Mouse (Mus musculus): Measurements from ENCODE around the gene Coro7. TPM values are rescaled to one million over a fixed set of nuclear protein-coding genes. Genes with fewer than 3 reads are reported as not detected.

Coro7 gene
- polyA plus RNA-seq, 1 experiment from 2014 or later: 12.2 TPM

GRCm38 (mm10) chr16:4607818-4608531, 71.6 kb downstream of the Coro7 start:
- no peak overlapping the region for H3K27ac ChIP-seq (replicated peaks; ENCODE audit: low read depth, low read length)
- H3K4me1 ChIP-seq (ENCODE audit: control insufficient read depth, insufficient read depth, low read length): peaks cover 28% of the 10 kb centered on the region
- H3K36me3 ChIP-seq (replicated peaks; ENCODE audit: control insufficient read depth, insufficient read depth, low read depth, low read length): peaks cover 3% of the 10 kb centered on the region
- no peaks in the 10 kb centered on the region for H3K9me3 ChIP-seq (replicated peaks; ENCODE audit: control insufficient read depth, low read length)
- whole genome bisulfite sequencing: 45% methylated on average over 9 of the region's 9 CpGs
- no peak overlapping the region for H3K4me2 ChIP-seq (ENCODE audit: low read depth, low read length)
- ATAC-seq (replicated peaks; ENCODE audit: insufficient number of reproducible peaks, low FRiP score, low TSS enrichment, low read depth) (no peak), DNase-seq (ENCODE audit: low spot score) (peak; percentile 91)
- no peaks in the 10 kb centered on the region for H3K27me3 ChIP-seq (ENCODE audit: control insufficient read depth, insufficient read depth, low read length)
- no peak overlapping the region for H3K9ac ChIP-seq (replicated peaks; ENCODE audit: low read length)
- H3K4me3 ChIP-seq (ENCODE audit: low read depth, low read length): no peak overlapping the region

DNA sequence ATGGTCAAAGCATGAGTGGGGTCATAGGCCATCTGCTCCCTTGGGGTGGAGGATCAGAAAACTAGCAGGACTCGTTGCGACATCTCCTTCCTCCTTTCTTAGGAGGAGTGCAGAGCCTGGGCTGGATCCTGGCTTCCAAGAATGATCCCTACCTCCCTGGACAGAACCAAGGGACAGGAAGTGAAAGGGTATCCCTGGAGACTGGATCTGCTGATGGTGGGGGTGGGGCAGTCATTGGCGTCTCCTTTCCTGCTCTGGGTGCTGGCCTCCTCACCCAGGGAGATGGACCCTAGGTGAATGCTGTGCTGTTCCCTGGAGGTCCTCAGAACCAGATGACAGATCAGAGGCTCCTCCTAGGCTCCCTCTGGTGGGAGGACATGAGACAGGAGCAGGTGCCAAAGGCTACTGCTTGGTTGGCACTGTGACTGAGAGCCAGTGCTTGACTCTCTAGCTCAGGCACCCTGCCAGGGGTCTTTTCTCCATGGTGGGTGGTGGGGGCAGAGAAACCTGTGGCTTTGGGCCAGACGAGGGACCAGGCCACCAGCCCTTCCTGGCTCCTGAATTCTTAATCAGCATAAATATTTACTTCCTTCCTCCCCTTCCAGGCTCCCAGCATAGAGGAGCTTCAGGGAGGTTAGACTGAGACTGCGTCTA, 73.0 kb downstream of the Coro7 start:
- Histone ChIP-seq H3K9me3 (replicated peaks; ENCODE audit: control insufficient read depth, low read length) (no peaks in the 10 kb centered on the region), H3K9ac (replicated peaks; ENCODE audit: low read length) (no peak overlapping the region), H3K4me2 (ENCODE audit: low read depth, low read length) (no peak overlapping the region), H3K4me1 (ENCODE audit: control insufficient read depth, insufficient read depth, low read length) (peaks cover 33% of the 10 kb centered on the region), H3K36me3 (replicated peaks; ENCODE audit: control insufficient read depth, insufficient read depth, low read depth, low read length) (no peaks in the 10 kb centered on the region; the same call in none of the 2 replicates), H3K27ac (replicated peaks; ENCODE audit: low read depth, low read length) (no peak overlapping the region), H3K4me3 (ENCODE audit: low read depth, low read length) (no peak overlapping the region), H3K27me3 (ENCODE audit: control insufficient read depth, insufficient read depth, low read length) (no peaks in the 10 kb centered on the region)
- DNase-seq (ENCODE audit: low spot score) (no peak), ATAC-seq (replicated peaks; ENCODE audit: insufficient number of reproducible peaks, low FRiP score, low TSS enrichment, low read depth) (no peak; the same call in 1 of the 2 replicates)
- 21% methylated on average over 5 of the region's 5 CpGs for WGBS

GRCm38 (mm10) chr16:4605514-4606131, 74.0 kb downstream of the Coro7 start:
- Histone ChIP-seq H3K9ac (replicated peaks; ENCODE audit: low read length) (no peak overlapping the region; the same call in 1 of the 2 replicates), H3K4me2 (ENCODE audit: low read depth, low read length) (peak overlapping the region; percentile 10; the same call in 1 of the 2 replicates), H3K36me3 (replicated peaks; ENCODE audit: control insufficient read depth, insufficient read depth, low read depth, low read length) (no peaks in the 10 kb centered on the region; the same call in 1 of the 2 replicates), H3K9me3 (replicated peaks; ENCODE audit: control insufficient read depth, low read length) (no peaks in the 10 kb centered on the region), H3K27me3 (ENCODE audit: control insufficient read depth, insufficient read depth, low read length) (no peaks in the 10 kb centered on the region), H3K4me1 (ENCODE audit: control insufficient read depth, insufficient read depth, low read length) (peaks cover 33% of the 10 kb centered on the region), H3K4me3 (ENCODE audit: low read depth, low read length) (no peak overlapping the region), H3K27ac (replicated peaks; ENCODE audit: low read depth, low read length) (peak overlapping the region; percentile 35; the same call in 1 of the 2 replicates)
- WGBS: 33% methylated on average over 13 of the region's 13 CpGs
- ATAC-seq (replicated peaks; ENCODE audit: insufficient number of reproducible peaks, low FRiP score, low TSS enrichment, low read depth) (no peak; the same call in 1 of the 2 replicates), DNase-seq (ENCODE audit: low spot score) (peak; percentile 35)

GRCm38 (mm10) chr16:4604293-4604837, 75.2 kb downstream of the Coro7 start:
- no peak overlapping the region for H3K4me3 ChIP-seq (ENCODE audit: low read depth, low read length)
- H3K9me3 ChIP-seq (replicated peaks; ENCODE audit: control insufficient read depth, low read length): no peaks in the 10 kb centered on the region
- no peak overlapping the region for H3K4me2 ChIP-seq (ENCODE audit: low read depth, low read length)
- no peak overlapping the region for H3K9ac ChIP-seq (replicated peaks; ENCODE audit: low read length)
- DNase-seq (ENCODE audit: low spot score) (no peak), ATAC-seq (replicated peaks; ENCODE audit: insufficient number of reproducible peaks, low FRiP score, low TSS enrichment, low read depth) (no peak)
- no peak overlapping the region for H3K27ac ChIP-seq (replicated peaks; ENCODE audit: low read depth, low read length)
- H3K4me1 ChIP-seq (ENCODE audit: control insufficient read depth, insufficient read depth, low read length): peaks cover 33% of the 10 kb centered on the region
- no peaks in the 10 kb centered on the region; the same call in 1 of the 2 replicates for H3K36me3 ChIP-seq (replicated peaks; ENCODE audit: control insufficient read depth, insufficient read depth, low read depth, low read length)
- WGBS: 59% methylated on average over 11 of the region's 11 CpGs
- no peaks in the 10 kb centered on the region for H3K27me3 ChIP-seq (ENCODE audit: control insufficient read depth, insufficient read depth, low read length)

- no peaks in the 10 kb centered on the region for H3K27me3 ChIP-seq (ENCODE audit: control insufficient read depth, insufficient read depth, low read length)
- 32% methylated on average over 1 of the region's 1 CpGs for WGBS
- H3K4me2 ChIP-seq (ENCODE audit: low read depth, low read length): no peak overlapping the region
- peaks cover 36% of the 10 kb centered on the region for H3K4me1 ChIP-seq (ENCODE audit: control insufficient read depth, insufficient read depth, low read length)
- DNase-seq (ENCODE audit: low spot score): no peak
- H3K36me3 ChIP-seq (replicated peaks; ENCODE audit: control insufficient read depth, insufficient read depth, low read depth, low read length): no peaks in the 10 kb centered on the region
- H3K4me3 ChIP-seq (ENCODE audit: low read depth, low read length): no peak overlapping the region
- peak overlapping the region; percentile 36 for H3K9ac ChIP-seq (replicated peaks; ENCODE audit: low read length)
- H3K9me3 ChIP-seq (replicated peaks; ENCODE audit: control insufficient read depth, low read length): no peaks in the 10 kb centered on the region
- ATAC-seq (replicated peaks; ENCODE audit: insufficient number of reproducible peaks, low FRiP score, low TSS enrichment, low read depth): no peak
- peak overlapping the region; percentile 52 for H3K27ac ChIP-seq (replicated peaks; ENCODE audit: low read depth, low read length)
Measured at GRCm38 (mm10) chr16:4603453-4603837, 76.1 kb downstream of the Coro7 start.

DNA sequence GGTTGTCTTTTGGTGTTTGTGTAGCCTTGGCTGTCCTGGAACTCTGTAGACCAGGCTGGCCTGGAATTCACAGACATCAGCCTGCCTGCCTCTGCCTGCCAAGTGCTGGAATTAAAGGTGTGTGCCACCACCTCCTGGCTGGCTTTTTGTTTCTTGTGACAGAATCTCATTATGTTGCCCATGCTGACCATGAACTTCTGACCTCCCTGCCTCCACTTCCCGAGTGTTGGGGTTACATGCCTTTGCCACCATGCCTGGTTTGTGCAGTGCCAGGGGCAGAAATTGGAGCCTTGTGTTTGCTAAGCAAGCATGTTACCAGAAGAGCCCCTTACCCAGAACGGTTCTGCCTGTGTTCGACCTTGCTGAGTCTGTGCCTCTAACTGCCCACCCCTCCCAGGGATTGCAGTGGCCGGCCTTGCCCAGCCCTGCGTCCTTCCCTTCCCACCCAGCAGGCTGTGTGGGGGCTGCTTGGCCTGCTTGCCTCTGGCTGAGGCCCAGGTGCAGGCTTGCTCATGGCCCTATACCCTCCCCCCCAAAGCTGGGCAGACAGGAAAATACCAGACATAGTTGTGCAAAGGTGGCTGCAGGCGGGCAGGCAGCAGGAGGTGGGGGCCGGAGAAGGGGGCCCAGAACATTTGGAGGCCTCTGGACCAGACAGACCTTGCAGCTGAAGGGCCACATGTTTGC, 76.7 kb downstream of the Coro7 start:
- peak; percentile 50 for DNase-seq (ENCODE audit: low spot score)
- Histone ChIP-seq H3K27me3 (ENCODE audit: control insufficient read depth, insufficient read depth, low read length) (no peaks in the 10 kb centered on the region), H3K4me2 (ENCODE audit: low read depth, low read length) (no peak overlapping the region), H3K27ac (replicated peaks; ENCODE audit: low read depth, low read length) (peak overlapping the region; percentile 52), H3K4me3 (ENCODE audit: low read depth, low read length) (no peak overlapping the region; the same call in 1 of the 2 replicates), H3K4me1 (ENCODE audit: control insufficient read depth, insufficient read depth, low read length) (peaks cover 40% of the 10 kb centered on the region), H3K9ac (replicated peaks; ENCODE audit: low read length) (peak overlapping the region; percentile 36), H3K9me3 (replicated peaks; ENCODE audit: control insufficient read depth, low read length) (no peaks in the 10 kb centered on the region), H3K36me3 (replicated peaks; ENCODE audit: control insufficient read depth, insufficient read depth, low read depth, low read length) (no peaks in the 10 kb centered on the region)
- WGBS: 15% methylated on average over 7 of the region's 7 CpGs
- ATAC-seq (replicated peaks; ENCODE audit: insufficient number of reproducible peaks, low FRiP score, low TSS enrichment, low read depth): peak; percentile 25

- peaks cover 42% of the 10 kb centered on the region for H3K4me1 ChIP-seq (ENCODE audit: control insufficient read depth, insufficient read depth, low read length)
- H3K27ac ChIP-seq (replicated peaks; ENCODE audit: low read depth, low read length): peak overlapping the region; percentile 20; the same call in 1 of the 2 replicates
- ATAC-seq (replicated peaks; ENCODE audit: insufficient number of reproducible peaks, low FRiP score, low TSS enrichment, low read depth) (no peak), DNase-seq (ENCODE audit: low spot score) (no peak)
- 29% methylated on average over 3 of the region's 3 CpGs for WGBS
- H3K4me3 ChIP-seq (ENCODE audit: low read depth, low read length): no peak overlapping the region
- no peaks in the 10 kb centered on the region for H3K27me3 ChIP-seq (ENCODE audit: control insufficient read depth, insufficient read depth, low read length)
- H3K9ac ChIP-seq (replicated peaks; ENCODE audit: low read length): no peak overlapping the region
- no peaks in the 10 kb centered on the region for H3K9me3 ChIP-seq (replicated peaks; ENCODE audit: control insufficient read depth, low read length)
- H3K36me3 ChIP-seq (replicated peaks; ENCODE audit: control insufficient read depth, insufficient read depth, low read depth, low read length): no peaks in the 10 kb centered on the region
- no peak overlapping the region for H3K4me2 ChIP-seq (ENCODE audit: low read depth, low read length)
Measured at GRCm38 (mm10) chr16:4602189-4602588, 77.4 kb downstream of the Coro7 start.

All from embryonic facial prominence, embryonic 11.5 days (tissue).